Mouse (Mus musculus) forebrain, embryonic 10.5 days (tissue): ENCODE measurements around the gene Eaf1. TPM values are rescaled to one million over a fixed set of nuclear protein-coding genes. Genes with fewer than 3 reads are reported as not detected.

Experiments used
- polyA plus RNA-seq: library from polyadenylated mRNA; unstranded; fragments of >200 nt; fragmentation: Nextera tagmentation; extraction: Ambion mirVana; gene quantifications from 2 replicates; pipeline ENCODE4 v1.2.1, GENCODE M21; 2016

The Eaf1 gene
- polyA plus RNA-seq, 1 experiment from 2014 or later: 28.4 TPM

Other genes starting within 250 kb of the Eaf1 start
- gene Phf7, start 243.1 kb upstream of the Eaf1 start, polyA plus RNA-seq: 14.0 and 16.4 TPM in 2 replicates
- 146 and 151 TPM in 2 replicates for gene Bap1, start 242.9 kb upstream of the Eaf1 start, polyA plus RNA-seq
- 5.4 and 6.3 TPM in 2 replicates for gene Dnah1, start 170.5 kb upstream of the Eaf1 start, polyA plus RNA-seq
- gene Capn7, start 157.8 kb upstream of the Eaf1 start, polyA plus RNA-seq: 28.7 and 29.2 TPM in 2 replicates
- gene Sh3bp5, start 58.3 kb upstream of the Eaf1 start, polyA plus RNA-seq: 17.6 and 18.3 TPM in 2 replicates
- 79.1 and 79.9 TPM in 2 replicates for gene Mettl6, start 641 bp downstream of the Eaf1 start, polyA plus RNA-seq
- 0.16 and 0.22 TPM in 2 replicates for gene Colq, start 96.9 kb downstream of the Eaf1 start, polyA plus RNA-seq
- gene Gm49387, start 146.5 kb downstream of the Eaf1 start, polyA plus RNA-seq: 0.10 and 1.5 TPM in 2 replicates
- 11.8 and 13.0 TPM in 2 replicates for gene Btd, start 146.6 kb downstream of the Eaf1 start, polyA plus RNA-seq
- gene Hacl1, start 146.9 kb downstream of the Eaf1 start, polyA plus RNA-seq: 6.0 and 7.1 TPM in 2 replicates